Mouse (Mus musculus): ENCODE results near the gene Gnai2. TPM values are rescaled to one million over a fixed set of nuclear protein-coding genes. Genes with fewer than 3 reads are reported as not detected.
A peak's percentile ranks its signal among the peaks of the same experiment; 100 is the strongest.

Gene Gnai2
- polyA plus RNA-seq, 1 experiment from 2014 or later: 369 TPM

DNA sequence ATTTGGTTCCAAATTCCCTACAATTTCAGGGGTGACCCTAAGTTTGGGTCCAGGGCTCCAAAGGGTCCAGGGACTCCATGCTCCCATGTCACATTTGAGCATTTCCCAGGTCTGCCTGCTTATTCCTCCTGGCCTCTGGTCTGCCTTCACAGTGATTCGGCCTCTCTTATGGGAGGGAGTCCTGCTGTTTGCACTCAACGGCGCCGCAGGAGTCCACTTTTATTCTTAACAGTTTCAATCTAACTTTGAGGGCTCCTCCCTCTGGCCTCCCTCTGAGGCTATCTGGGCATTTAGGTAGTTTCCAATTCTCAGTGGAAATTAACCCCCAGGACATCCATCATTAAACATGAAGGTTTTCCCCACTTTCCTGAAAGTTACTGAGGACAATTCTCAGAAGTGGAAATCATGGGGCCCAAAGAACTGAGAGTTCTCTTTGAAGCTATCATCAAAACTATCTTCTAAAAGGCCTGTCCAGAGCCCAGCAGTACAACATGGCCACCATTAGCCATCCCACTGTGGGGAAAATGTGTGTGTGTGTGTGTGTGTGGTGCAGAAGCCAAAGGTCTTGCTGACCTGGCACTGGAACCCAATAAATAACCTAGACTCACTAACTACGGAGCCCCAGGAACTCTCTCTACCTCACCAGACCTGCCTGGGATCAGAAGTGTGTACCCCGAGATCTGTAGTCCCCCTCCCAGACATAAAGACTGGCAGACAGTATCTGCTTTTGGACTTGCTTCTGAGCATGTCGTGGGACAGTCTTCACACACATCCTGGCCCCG lies 40.7 kb downstream of the Gnai2 start:
- 78% methylated on average over 8 of the region's 8 CpGs for WGBS
- DNase-seq (ENCODE audit: low spot score): no peak
- Histone ChIP-seq H3K4me3 (ENCODE audit: low read depth, low read length) (no peak overlapping the region), H3K27ac (replicated peaks; ENCODE audit: low read depth, low read length) (no peak overlapping the region), H3K4me1 (ENCODE audit: control insufficient read depth, insufficient read depth, low read length) (no peaks in the 10 kb centered on the region), H3K27me3 (ENCODE audit: control insufficient read depth, insufficient read depth, low read length) (no peaks in the 10 kb centered on the region), H3K36me3 (replicated peaks; ENCODE audit: control insufficient read depth, insufficient read depth, low read depth, low read length) (peaks cover 11% of the 10 kb centered on the region), H3K4me2 (ENCODE audit: low read depth, low read length) (no peak overlapping the region), H3K9me3 (replicated peaks; ENCODE audit: control insufficient read depth, low read length) (no peaks in the 10 kb centered on the region), H3K9ac (replicated peaks; ENCODE audit: low read length) (no peak overlapping the region)
- ATAC-seq (replicated peaks; ENCODE audit: insufficient number of reproducible peaks, low FRiP score, low TSS enrichment, low read depth): no peak

- no peak overlapping the region for H3K9ac ChIP-seq (replicated peaks; ENCODE audit: low read length)
- H3K27ac ChIP-seq (replicated peaks; ENCODE audit: low read depth, low read length): no peak overlapping the region
These were observed 41.8 kb downstream of the Gnai2 start for GRCm38 (mm10) chr9:107593101-107593976.

DNA sequence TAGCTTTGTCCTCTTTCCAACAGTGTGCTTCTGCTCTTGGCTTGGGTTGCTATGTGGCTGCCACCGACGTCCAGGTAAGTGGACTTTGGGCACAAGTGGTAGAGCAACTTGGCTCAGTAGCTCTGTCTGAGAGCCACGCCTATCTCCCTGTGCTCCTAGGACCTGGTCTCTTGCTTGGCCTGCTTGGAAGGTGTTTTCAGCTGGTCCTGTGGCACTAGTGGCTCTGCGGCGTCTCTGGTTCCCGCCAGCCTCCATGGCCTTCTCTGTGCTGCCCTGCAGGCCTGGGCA lies 44.5 kb downstream of the Gnai2 start:
- H3K4me2 ChIP-seq (ENCODE audit: low read depth, low read length): no peak overlapping the region
- ATAC-seq (replicated peaks; ENCODE audit: insufficient number of reproducible peaks, low FRiP score, low TSS enrichment, low read depth) (no peak), DNase-seq (ENCODE audit: low spot score) (no peak)
- peaks cover 3% of the 10 kb centered on the region for H3K4me1 ChIP-seq (ENCODE audit: control insufficient read depth, insufficient read depth, low read length)
- H3K9ac ChIP-seq (replicated peaks; ENCODE audit: low read length): no peak overlapping the region
- no peak overlapping the region for H3K4me3 ChIP-seq (ENCODE audit: low read depth, low read length)
- no peaks in the 10 kb centered on the region for H3K27me3 ChIP-seq (ENCODE audit: control insufficient read depth, insufficient read depth, low read length)
- peaks cover 11% of the 10 kb centered on the region for H3K36me3 ChIP-seq (replicated peaks; ENCODE audit: control insufficient read depth, insufficient read depth, low read depth, low read length)
- no peaks in the 10 kb centered on the region for H3K9me3 ChIP-seq (replicated peaks; ENCODE audit: control insufficient read depth, low read length)
- 99% methylated on average over 6 of the region's 6 CpGs for WGBS
- H3K27ac ChIP-seq (replicated peaks; ENCODE audit: low read depth, low read length): no peak overlapping the region

More at GRCm38 (mm10) chr9:107593101-107593976, 41.8 kb downstream of the Gnai2 start:
- Histone ChIP-seq H3K4me2 (ENCODE audit: low read depth, low read length) (no peak overlapping the region), H3K9me3 (replicated peaks; ENCODE audit: control insufficient read depth, low read length) (no peaks in the 10 kb centered on the region), H3K36me3 (replicated peaks; ENCODE audit: control insufficient read depth, insufficient read depth, low read depth, low read length) (peaks cover 11% of the 10 kb centered on the region), H3K27me3 (ENCODE audit: control insufficient read depth, insufficient read depth, low read length) (no peaks in the 10 kb centered on the region), H3K4me3 (ENCODE audit: low read depth, low read length) (no peak overlapping the region), H3K4me1 (ENCODE audit: control insufficient read depth, insufficient read depth, low read length) (peaks cover 1% of the 10 kb centered on the region)
- WGBS: 83% methylated on average over 11 of the region's 11 CpGs
- ATAC-seq (replicated peaks; ENCODE audit: insufficient number of reproducible peaks, low FRiP score, low TSS enrichment, low read depth): no peak
- DNase-seq (ENCODE audit: low spot score): no peak

GRCm38 (mm10) chr9:107590058-107590772 lies 45.0 kb downstream of the Gnai2 start:
- Histone ChIP-seq H3K9ac (replicated peaks; ENCODE audit: low read length) (no peak overlapping the region), H3K9me3 (replicated peaks; ENCODE audit: control insufficient read depth, low read length) (no peaks in the 10 kb centered on the region), H3K4me3 (ENCODE audit: low read depth, low read length) (no peak overlapping the region), H3K27ac (replicated peaks; ENCODE audit: low read depth, low read length) (no peak overlapping the region), H3K4me2 (ENCODE audit: low read depth, low read length) (no peak overlapping the region), H3K36me3 (replicated peaks; ENCODE audit: control insufficient read depth, insufficient read depth, low read depth, low read length) (peaks cover 11% of the 10 kb centered on the region), H3K27me3 (ENCODE audit: control insufficient read depth, insufficient read depth, low read length) (no peaks in the 10 kb centered on the region), H3K4me1 (ENCODE audit: control insufficient read depth, insufficient read depth, low read length) (peaks cover 3% of the 10 kb centered on the region)
- ATAC-seq (replicated peaks; ENCODE audit: insufficient number of reproducible peaks, low FRiP score, low TSS enrichment, low read depth) (no peak), DNase-seq (ENCODE audit: low spot score) (no peak)
- WGBS: 90% methylated on average over 25 of the region's 25 CpGs

DNA sequence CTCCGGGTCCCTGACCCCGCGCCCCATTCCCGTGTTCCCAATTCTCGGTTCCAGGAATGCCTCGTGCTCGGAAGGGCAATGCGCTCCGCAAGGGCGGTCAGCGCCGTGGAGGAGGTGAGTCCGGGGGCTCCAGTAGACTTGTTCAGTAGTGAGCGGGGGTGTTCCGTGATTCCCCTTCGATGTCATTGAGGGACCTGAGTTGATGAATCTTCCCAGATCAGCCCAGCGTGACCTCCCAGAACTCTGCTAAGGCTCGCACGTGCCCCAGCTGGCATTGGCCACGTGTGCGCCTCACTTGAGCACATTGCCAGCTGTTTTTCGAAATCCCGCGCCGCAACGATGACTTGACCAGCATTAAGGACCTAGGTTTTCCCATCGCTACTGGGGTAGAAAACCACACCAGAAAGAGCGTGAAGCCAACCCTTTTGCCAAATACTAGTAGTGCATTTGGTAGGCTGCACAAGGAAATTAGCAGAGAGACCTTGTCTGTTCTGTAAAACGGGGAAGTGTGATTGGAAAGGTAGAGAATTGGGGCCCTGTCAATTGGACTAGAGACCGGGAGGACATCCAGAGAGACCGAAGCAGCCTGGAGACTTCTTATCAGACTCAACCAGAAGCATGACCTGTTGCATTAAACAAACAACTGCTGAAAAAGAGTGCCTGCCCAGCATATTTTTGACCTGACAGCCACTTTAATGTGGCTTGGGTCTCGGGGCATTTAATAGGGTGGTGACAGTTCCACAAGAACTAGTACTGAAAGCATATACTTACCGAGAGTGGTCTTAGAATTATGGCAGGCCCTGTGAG lies 47.1 kb downstream of the Gnai2 start:
- peak overlapping the region; percentile 56 for H3K4me2 ChIP-seq (ENCODE audit: low read depth, low read length)
- ATAC-seq (replicated peaks; ENCODE audit: insufficient number of reproducible peaks, low FRiP score, low TSS enrichment, low read depth) (no peak), DNase-seq (ENCODE audit: low spot score) (peak; percentile 64)
- H3K9ac ChIP-seq (replicated peaks; ENCODE audit: low read length): peak overlapping the region; percentile 22
- no peak overlapping the region for H3K27ac ChIP-seq (replicated peaks; ENCODE audit: low read depth, low read length)
- WGBS: 5% methylated on average over 33 of the region's 33 CpGs
- peak overlapping the region; percentile 45 for H3K4me3 ChIP-seq (ENCODE audit: low read depth, low read length)
- no peaks in the 10 kb centered on the region for H3K9me3 ChIP-seq (replicated peaks; ENCODE audit: control insufficient read depth, low read length)
- no peaks in the 10 kb centered on the region for H3K27me3 ChIP-seq (ENCODE audit: control insufficient read depth, insufficient read depth, low read length)
- peaks cover 8% of the 10 kb centered on the region for H3K36me3 ChIP-seq (replicated peaks; ENCODE audit: control insufficient read depth, insufficient read depth, low read depth, low read length)
- H3K4me1 ChIP-seq (ENCODE audit: control insufficient read depth, insufficient read depth, low read length): peaks cover 3% of the 10 kb centered on the region

DNA sequence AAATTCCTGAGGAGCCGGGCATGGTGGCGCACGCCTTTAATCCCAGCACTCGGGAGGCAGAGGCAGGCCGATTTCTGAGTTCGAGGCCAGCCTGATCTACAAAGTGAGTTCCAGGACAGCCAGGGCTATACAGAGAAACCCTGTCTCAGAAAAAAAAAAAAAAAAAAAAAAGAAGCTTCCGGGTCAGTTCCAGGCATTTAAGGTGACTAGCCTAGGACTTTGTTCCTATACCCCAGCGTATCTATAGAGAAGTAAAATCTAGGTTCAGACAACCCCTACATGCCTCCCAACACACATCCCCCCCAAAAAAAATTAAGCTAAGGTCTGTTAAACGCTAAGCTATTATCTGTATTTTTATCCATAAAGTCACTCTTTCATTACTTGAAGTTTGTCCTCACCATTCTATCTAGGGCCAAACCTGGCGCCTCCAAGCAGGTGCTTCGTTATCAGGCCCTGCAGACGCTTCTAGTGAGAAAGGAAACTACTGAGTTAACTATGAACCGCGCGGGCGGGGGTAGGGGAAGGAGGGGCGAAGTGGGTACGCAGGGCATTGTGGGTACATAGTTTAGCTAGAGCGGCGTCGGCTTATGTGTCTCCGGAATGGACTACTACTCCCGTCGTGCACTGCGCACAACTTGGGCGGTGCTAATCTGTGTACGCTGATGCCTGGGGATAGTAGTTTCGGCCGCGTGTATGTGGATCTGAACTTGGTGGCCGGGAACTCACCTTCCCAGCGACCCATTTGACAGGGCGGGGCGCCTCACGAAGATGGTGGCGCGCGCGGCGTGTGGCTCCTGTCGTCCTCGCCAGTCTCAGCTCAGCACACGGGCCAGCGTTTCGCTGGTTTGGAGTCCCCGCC lies 48.0 kb downstream of the Gnai2 start, which contains the start of gene Ifrd2:
TSS of gene Ifrd2 (plus strand) at position 669 of the 859 bp plus-strand sequence.
- DNase-seq (ENCODE audit: low spot score): peak; percentile 100
- Histone ChIP-seq H3K27me3 (ENCODE audit: control insufficient read depth, insufficient read depth, low read length) (no peaks in the 10 kb centered on the region), H3K4me3 (ENCODE audit: low read depth, low read length) (peak within 1 kb of the TSS; percentile 45), H3K36me3 (replicated peaks; ENCODE audit: control insufficient read depth, insufficient read depth, low read depth, low read length) (peaks cover 5% of the 10 kb centered on the region), H3K9me3 (replicated peaks; ENCODE audit: control insufficient read depth, low read length) (no peaks in the 10 kb centered on the region), H3K27ac (replicated peaks; ENCODE audit: low read depth, low read length) (no peak within 1 kb of the TSS), H3K9ac (replicated peaks; ENCODE audit: low read length) (peak within 1 kb of the TSS; percentile 22), H3K4me2 (ENCODE audit: low read depth, low read length) (peak within 1 kb of the TSS; percentile 56), H3K4me1 (ENCODE audit: control insufficient read depth, insufficient read depth, low read length) (peaks cover 3% of the 10 kb centered on the region)
- ATAC-seq (replicated peaks; ENCODE audit: insufficient number of reproducible peaks, low FRiP score, low TSS enrichment, low read depth): peak; percentile 95
- 14% methylated on average over 46 of the region's 46 CpGs for WGBS

DNA sequence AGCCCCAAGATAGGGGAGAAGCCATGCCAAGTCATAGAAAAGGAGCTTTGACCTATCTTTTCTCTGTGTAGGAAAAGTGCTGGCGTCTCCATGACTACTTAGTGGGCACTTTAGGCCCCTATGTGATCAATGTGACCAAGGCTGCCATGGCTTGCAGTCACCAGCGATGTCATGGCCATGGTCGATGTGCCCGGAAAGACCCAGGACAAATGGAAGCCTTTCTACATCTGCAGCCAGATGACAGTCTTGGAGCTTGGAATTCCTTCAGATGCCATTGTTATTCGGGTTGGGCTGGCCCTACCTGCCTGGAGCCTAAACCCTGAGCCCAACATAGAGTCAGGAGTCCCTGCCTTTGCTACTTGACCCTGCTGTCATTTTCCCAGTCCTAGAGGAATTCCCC lies 48.7 kb downstream of the Gnai2 start:
- Histone ChIP-seq H3K9ac (replicated peaks; ENCODE audit: low read length) (no peak overlapping the region), H3K27ac (replicated peaks; ENCODE audit: low read depth, low read length) (no peak overlapping the region), H3K36me3 (replicated peaks; ENCODE audit: control insufficient read depth, insufficient read depth, low read depth, low read length) (peaks cover 5% of the 10 kb centered on the region), H3K27me3 (ENCODE audit: control insufficient read depth, insufficient read depth, low read length) (no peaks in the 10 kb centered on the region), H3K9me3 (replicated peaks; ENCODE audit: control insufficient read depth, low read length) (no peaks in the 10 kb centered on the region), H3K4me2 (ENCODE audit: low read depth, low read length) (no peak overlapping the region), H3K4me3 (ENCODE audit: low read depth, low read length) (no peak overlapping the region), H3K4me1 (ENCODE audit: control insufficient read depth, insufficient read depth, low read length) (peaks cover 3% of the 10 kb centered on the region)
- 91% methylated on average over 5 of the region's 5 CpGs for WGBS
- ATAC-seq (replicated peaks; ENCODE audit: insufficient number of reproducible peaks, low FRiP score, low TSS enrichment, low read depth): no peak
- no peak for DNase-seq (ENCODE audit: low spot score)
